Mouse (Mus musculus): Measurements from ENCODE around the gene Cpt2.

DNA sequence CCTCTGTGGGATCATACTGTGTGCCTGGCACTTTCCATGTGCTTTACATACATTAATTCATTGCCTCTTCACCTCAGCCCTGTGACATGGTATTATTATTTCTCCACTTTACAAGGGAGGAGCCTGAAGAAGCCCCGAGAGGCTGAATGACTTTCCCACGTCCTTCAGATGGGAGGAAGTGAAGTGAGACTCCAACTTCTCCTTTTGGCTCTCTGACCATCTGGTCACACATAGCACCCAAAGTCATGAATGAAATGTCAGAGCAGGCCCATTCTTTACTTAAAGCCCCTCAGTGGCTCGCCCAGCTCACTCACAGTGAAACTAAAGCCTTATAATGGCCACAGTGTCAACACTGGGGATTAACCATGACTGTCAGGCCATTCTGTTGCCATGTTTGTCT, 11.8 kb upstream of the Cpt2 start:
- TF ChIP-seq CTCF (IDR thresholded peaks at IDR 0.05; ENCODE audit: borderline replicate concordance, extremely low read depth, insufficient read depth, insufficient read length) (no peak), POLR2A (IDR thresholded peaks at IDR 0.05; ENCODE audit: borderline replicate concordance, extremely low read depth, insufficient read depth, insufficient read length, poor library complexity, severe bottlenecking) (no peak)

All from brain, embryonic 14.5 days (tissue).